Mouse (Mus musculus) liver, postnatal 0 days (tissue): Measurements from ENCODE around the gene Slc27a4. TPM values are rescaled to one million over a fixed set of nuclear protein-coding genes. Genes with fewer than 3 reads are reported as not detected.
"Not testable (repeated sequence)": the region's sequence is repeated elsewhere in the genome, so short reads cannot be mapped to it uniquely, and the experiment has no call there.

Source experiments
- ATAC-seq: fragments of 200-750 bp; cut with Nextera tagmentation; 2 replicates; pipeline ENCODE4 v1.8.0; 2017; ENCODE audit warnings: mild to moderate bottlenecking, moderate library complexity
- DNase-seq: peaks from one replicate; pipeline ENCODE4 v3.0.0-alpha.2; 2016
- H3K27ac ChIP-seq: fragments of 300-500 bp; sonication (generic); 2 replicates; pipeline ENCODE4 v1.5.1; 2014; ENCODE audit warnings: antibody characterized with exemption, moderate library complexity, mild to moderate bottlenecking, low read depth
- H3K27me3 ChIP-seq: fragments of 300-500 bp; sonication (generic); 2 replicates; pipeline ENCODE4 v1.6.1; 2014; ENCODE audit warnings: low read length, control low read depth, mixed read lengths; ENCODE audit not compliant: insufficient read depth
- H3K36me3 ChIP-seq: fragments of 300-500 bp; sonication (generic); replicated peaks from 2 replicates; pipeline ENCODE4 v1.6.1; 2014; ENCODE audit warnings: mild to moderate bottlenecking, control low read depth, low read length, moderate library complexity, mixed read lengths; ENCODE audit not compliant: insufficient read depth
- H3K4me1 ChIP-seq: fragments of 300-500 bp; sonication (generic); 2 replicates; pipeline ENCODE4 v1.6.1; 2014; ENCODE audit warnings: antibody characterized with exemption, mild to moderate bottlenecking, control low read depth; ENCODE audit not compliant: insufficient read depth
- H3K4me2 ChIP-seq: fragments of 300-500 bp; sonication (generic); 2 replicates; pipeline ENCODE4 v1.6.1; 2014; ENCODE audit warnings: low read depth, mild to moderate bottlenecking, low read length, moderate library complexity, mixed read lengths
- H3K4me3 ChIP-seq: fragments of 300-500 bp; sonication (generic); 2 replicates; pipeline ENCODE4 v1.5.1; 2014; ENCODE audit warnings: low read depth, low read length
- H3K9ac ChIP-seq: fragments of 300-500 bp; sonication (generic); replicated peaks from 2 replicates; pipeline ENCODE4 v1.6.1; 2014; ENCODE audit warnings: mild to moderate bottlenecking, moderate library complexity
- H3K9me3 ChIP-seq: fragments of 300-500 bp; sonication (generic); 2 replicates; pipeline ENCODE4 v1.6.1; 2016; ENCODE audit warnings: mild to moderate bottlenecking, control low read depth, low read length, mixed read lengths
- CTCF ChIP-seq: sonication (generic); IDR thresholded peaks from 2 replicates; pipeline ENCODE4 v1.5.1; 2016; ENCODE audit warnings: antibody characterized with exemption, low read depth
- EP300 ChIP-seq: IDR thresholded peaks from 2 replicates; pipeline ENCODE4 v1.6.1; 2016; ENCODE audit warnings: antibody characterized with exemption, low read depth, mild to moderate bottlenecking
- WGBS: fragments of 180-500 bp; shearing (Covaris S2); extraction: QIAGEN DNeasy Blood & Tissue Kit; methylation state at CpG from one replicate; pipeline ENCODE4 v1.1.7; 2014; ENCODE audit not compliant: insufficient replicate concordance; 5-methylcytosine and 5-hydroxymethylcytosine counted together
- polyA plus RNA-seq: library from polyadenylated mRNA; unstranded; fragments of >200 nt; fragmentation: Nextera tagmentation; extraction: Ambion mirVana; gene quantifications from 2 replicates; pipeline ENCODE4 v1.2.1, GENCODE M21; 2015

The Slc27a4 gene
- polyA plus RNA-seq, 1 experiment from 2014 or later: 5.1 TPM

GRCm38 (mm10) chr2:29771611-29772461 is 30.6 kb upstream of the Slc27a4 start:
- no peak overlapping the region for H3K4me3 ChIP-seq
- H3K4me1 ChIP-seq: peaks cover 10% of the 10 kb centered on the region
- DNase-seq (peak; percentile 40), ATAC-seq (peak; percentile 82)
- H3K27ac ChIP-seq: peak overlapping the region; percentile 71
- no peaks in the 10 kb centered on the region for H3K27me3 ChIP-seq
- TF ChIP-seq CTCF: no peak
- peak; percentile 77 for TF ChIP-seq EP300
- WGBS: 45% methylated on average over 8 of the region's 8 CpGs
- no peaks in the 10 kb centered on the region for H3K9me3 ChIP-seq
- H3K36me3 ChIP-seq: peaks cover 3% of the 10 kb centered on the region; the same call in 1 of the 2 replicates
- no peak overlapping the region for H3K9ac ChIP-seq
- no peak overlapping the region for H3K4me2 ChIP-seq

GRCm38 (mm10) chr2:29773323-29773722 is 29.1 kb upstream of the Slc27a4 start:
- peaks cover 13% of the 10 kb centered on the region for H3K36me3 ChIP-seq
- no peak overlapping the region for H3K9ac ChIP-seq
- no peaks in the 10 kb centered on the region for H3K27me3 ChIP-seq
- H3K4me3 ChIP-seq: no peak overlapping the region
- H3K27ac ChIP-seq: peak overlapping the region; percentile 71
- H3K4me1 ChIP-seq: peaks cover 10% of the 10 kb centered on the region
- no peak for TF ChIP-seq CTCF
- TF ChIP-seq EP300: no peak
- H3K9me3 ChIP-seq: no peaks in the 10 kb centered on the region
- ATAC-seq: 0 out of 2 replicates have a peak, but pooled peaks have one; percentile 13
- WGBS: 47% methylated on average over 4 of the region's 4 CpGs
- peak; percentile 37 for DNase-seq
- no peak overlapping the region for H3K4me2 ChIP-seq

DNA sequence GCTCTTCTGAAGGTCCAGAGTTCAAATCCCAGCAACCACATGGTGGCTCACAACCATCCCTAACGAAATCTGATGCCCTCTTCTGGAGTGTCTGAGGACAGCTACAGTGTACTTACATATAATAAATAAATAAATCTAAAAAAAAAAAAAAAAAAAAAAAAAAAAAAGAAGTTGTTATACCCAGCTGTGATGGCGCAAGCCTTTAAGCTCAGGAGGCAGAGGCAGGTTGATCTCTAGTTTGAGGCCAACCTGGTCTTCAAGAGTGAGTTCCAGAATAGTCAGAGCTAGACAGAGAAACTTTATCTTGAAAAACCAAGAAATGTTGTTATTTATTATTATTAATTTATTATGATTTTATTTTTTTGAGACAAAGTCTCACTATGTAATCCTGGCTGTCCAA is 21.2 kb upstream of the Slc27a4 start:
- H3K4me2 ChIP-seq, H3K27me3 ChIP-seq, H3K27ac ChIP-seq, DNase-seq, ATAC-seq, H3K4me1 ChIP-seq, H3K9me3 ChIP-seq, H3K4me3 ChIP-seq, H3K9ac ChIP-seq: not testable (repeated sequence)
- 94% methylated on average over 2 of the region's 2 CpGs for WGBS
- H3K36me3 ChIP-seq: peaks cover 69% of the 10 kb centered on the region

DNA sequence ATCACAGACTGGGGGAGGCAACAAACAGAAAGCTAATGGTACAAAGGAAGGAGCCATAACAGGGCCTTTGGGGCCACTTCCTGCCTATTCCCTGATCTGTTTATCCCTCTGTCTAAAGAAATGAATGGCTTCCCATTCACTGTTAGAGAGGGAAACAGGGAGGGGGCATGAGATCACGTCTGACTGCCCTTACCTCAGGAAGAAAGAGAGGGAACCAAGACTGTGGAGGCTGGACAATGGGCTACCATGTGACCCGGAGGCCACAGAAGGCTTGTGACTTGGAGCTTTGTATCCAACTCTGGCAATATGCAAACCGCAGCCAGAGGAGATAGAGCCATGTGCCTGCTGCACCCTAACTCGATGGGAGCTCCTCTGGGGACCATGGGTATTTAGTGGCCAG is 18.1 kb upstream of the Slc27a4 start:
- Histone ChIP-seq H3K27me3 (no peaks in the 10 kb centered on the region), H3K4me2 (no peak overlapping the region), H3K27ac (no peak overlapping the region), H3K36me3 (peaks cover 50% of the 10 kb centered on the region), H3K4me3 (no peak overlapping the region), H3K4me1 (peaks cover 10% of the 10 kb centered on the region), H3K9ac (no peak overlapping the region), H3K9me3 (no peaks in the 10 kb centered on the region)
- ATAC-seq: no peak
- WGBS: 58% methylated on average over 4 of the region's 4 CpGs
- DNase-seq: no peak
- TF ChIP-seq CTCF (no peak), EP300 (no peak)

GRCm38 (mm10) chr2:29787104-29787917 is 15.1 kb upstream of the Slc27a4 start, which contains the start of gene Coq4:
Gene Coq4 (plus strand): TSS chr2:29787493.
- WGBS: 1% methylated on average over 31 of the region's 31 CpGs
- Histone ChIP-seq H3K4me3 (peak within 1 kb of the TSS; percentile 81), H3K27me3 (no peaks in the 10 kb centered on the region), H3K36me3 (peaks cover 26% of the 10 kb centered on the region), H3K4me1 (peaks cover 10% of the 10 kb centered on the region), H3K9ac (peak within 1 kb of the TSS; percentile 74), H3K4me2 (peak within 1 kb of the TSS; percentile 98), H3K9me3 (no peaks in the 10 kb centered on the region), H3K27ac (peak within 1 kb of the TSS; percentile 88)
- DNase-seq: peak; percentile 90
- peak; percentile 67 for TF ChIP-seq EP300
- TF ChIP-seq CTCF: no peak
- ATAC-seq: peak; percentile 93
